Mouse (Mus musculus) G1E (cell line): ENCODE results near the gene Cyp26b1. TPM values are rescaled to one million over a fixed set of nuclear protein-coding genes. Genes with fewer than 3 reads are reported as not detected.

ENCODE experiments used
- ATAC-seq: 2 replicates; pipeline ENCODE4 v1.8.0; 2016; ENCODE audit warnings: mild to moderate bottlenecking; ENCODE audit not compliant: insufficient number of reproducible peaks, poor library complexity, low FRiP score, severe bottlenecking; ENCODE audit errors: extremely low read depth
- DNase-seq: peaks from one replicate; pipeline ENCODE4 v3.0.0; 2012; ENCODE audit warnings: low spot score
- H3K27me3 ChIP-seq: 2 replicates; pipeline ENCODE4 v1.6.1; 2012; ENCODE audit warnings: mild to moderate bottlenecking, low read length, inconsistent platforms; ENCODE audit not compliant: insufficient read depth
- H3K36me3 ChIP-seq: replicated peaks from 2 replicates; pipeline ENCODE3; 2012; ENCODE audit warnings: mild to moderate bottlenecking, inconsistent platforms
- H3K4me1 ChIP-seq: 2 replicates; pipeline ENCODE4 v1.6.1; 2012; ENCODE audit warnings: low read depth, low read length, inconsistent platforms, mixed read lengths; ENCODE audit not compliant: insufficient read depth
- H3K4me3 ChIP-seq: 2 replicates; pipeline ENCODE4 v1.5.1; 2012; ENCODE audit warnings: low read depth, mild to moderate bottlenecking, inconsistent platforms, low read length, moderate library complexity, mixed read lengths
- H3K9me3 ChIP-seq: replicated peaks from 2 replicates; pipeline ENCODE4 v1.6.1; 2012; ENCODE audit warnings: inconsistent platforms
- CTCF ChIP-seq: IDR thresholded peaks from 2 replicates; pipeline ENCODE4 v1.5.1; 2012; ENCODE audit warnings: low read depth, low read length, inconsistent platforms, mixed read lengths
- GATA1 ChIP-seq: IDR thresholded peaks from 2 replicates; pipeline ENCODE4 v1.6.1; 2012; ENCODE audit warnings: borderline replicate concordance, low read length, inconsistent platforms, mixed read lengths
- GATA2 ChIP-seq: IDR thresholded peaks from 2 replicates; pipeline ENCODE4 v1.6.1; 2012; ENCODE audit warnings: low read depth, low read length, inconsistent platforms, borderline replicate concordance
- POLR2AphosphoS5 ChIP-seq: IDR thresholded peaks from 2 replicates; pipeline ENCODE4 v1.6.1; 2012; ENCODE audit warnings: low read depth, low read length, inconsistent platforms; ENCODE audit not compliant: insufficient replicate concordance
- TAL1 ChIP-seq: conservative IDR thresholded peaks from 2 replicates; pipeline ENCODE4 v1.6.1; 2012; ENCODE audit warnings: low read depth, low read length, inconsistent platforms, mixed read lengths
- polyA plus RNA-seq: library from polyadenylated mRNA; stranded (reverse); fragments of >175 nt; gene quantifications from 2 replicates; pipeline ENCODE4 v1.2.3, GENCODE M21; 2012
- total RNA-seq, 2 experiments: library from RNA; stranded (forward) in 1 of 2; stranded (reverse) in 1 of 2; fragments of 200-1000 nt in 1 of 2; fragments of >200 nt in 1 of 2; fragmentation: Nextera tagmentation in 1 of 2; gene quantifications; 2 replicates each; pipeline ENCODE4 v1.2.3; 2014 to 2017

Gene Cyp26b1
- total and polyA plus RNA-seq, 3 experiments, result 0.01 to 0.05 TPM; not detected in 1

- ATAC-seq, result no peak
Observed at GRCm38 (mm10) chr6:84587471-84588101, 6.1 kb downstream of the Cyp26b1 start.

GRCm38 (mm10) chr6:84586551-84587200, 7.0 kb downstream of the Cyp26b1 start:
- ATAC-seq (no peak), DNase-seq (no peak)
- Histone ChIP-seq H3K27me3 (peaks cover 56% of the 10 kb centered on the region), H3K4me3 (no peak overlapping the region), H3K4me1 (no peaks in the 10 kb centered on the region), H3K9me3 (peaks cover 19% of the 10 kb centered on the region), H3K36me3 (no peaks in the 10 kb centered on the region)
- TF ChIP-seq TAL1, result no peak
- TF ChIP-seq POLR2AphosphoS5, result no peak
- TF ChIP-seq GATA2, result no peak
- TF ChIP-seq CTCF, result no peak
- no peak for TF ChIP-seq GATA1

More at GRCm38 (mm10) chr6:84587471-84588101, 6.1 kb downstream of the Cyp26b1 start:
- no peak for TF ChIP-seq TAL1
- TF ChIP-seq GATA2, result no peak
- TF ChIP-seq CTCF, result no peak
- TF ChIP-seq GATA1, result no peak
- no peak for TF ChIP-seq POLR2AphosphoS5
- DNase-seq, result no peak
- Histone ChIP-seq H3K4me1 (no peaks in the 10 kb centered on the region), H3K36me3 (no peaks in the 10 kb centered on the region), H3K27me3 (peaks cover 51% of the 10 kb centered on the region), H3K4me3 (no peak overlapping the region), H3K9me3 (peaks cover 19% of the 10 kb centered on the region)

GRCm38 (mm10) chr6:84585686-84586300, 7.9 kb downstream of the Cyp26b1 start:
- ATAC-seq (no peak), DNase-seq (no peak)
- Histone ChIP-seq H3K27me3 (peaks cover 56% of the 10 kb centered on the region), H3K4me1 (no peaks in the 10 kb centered on the region), H3K36me3 (no peaks in the 10 kb centered on the region), H3K4me3 (no peak overlapping the region), H3K9me3 (peaks cover 19% of the 10 kb centered on the region)
- no peak for TF ChIP-seq CTCF
- TF ChIP-seq GATA2, result no peak
- TF ChIP-seq TAL1, result no peak
- TF ChIP-seq GATA1, result no peak
- no peak for TF ChIP-seq POLR2AphosphoS5

GRCm38 (mm10) chr6:84584783-84585685, 8.7 kb downstream of the Cyp26b1 start:
- no peaks in the 10 kb centered on the region for H3K4me1 ChIP-seq

GRCm38 (mm10) chr6:84583841-84584782, 9.6 kb downstream of the Cyp26b1 start:
- no peak overlapping the region for H3K4me3 ChIP-seq

More at GRCm38 (mm10) chr6:84584783-84585685, 8.7 kb downstream of the Cyp26b1 start:
- no peak for ATAC-seq
- TF ChIP-seq GATA1 (no peak), TAL1 (no peak), POLR2AphosphoS5 (no peak), GATA2 (no peak), CTCF (no peak)
- no peak for DNase-seq
- peaks cover 19% of the 10 kb centered on the region for H3K9me3 ChIP-seq
- peaks cover 59% of the 10 kb centered on the region for H3K27me3 ChIP-seq
- H3K4me3 ChIP-seq, result no peak overlapping the region
- no peaks in the 10 kb centered on the region for H3K36me3 ChIP-seq

More at GRCm38 (mm10) chr6:84583841-84584782, 9.6 kb downstream of the Cyp26b1 start:
- Histone ChIP-seq H3K27me3 (peaks cover 50% of the 10 kb centered on the region), H3K9me3 (peaks cover 19% of the 10 kb centered on the region), H3K36me3 (no peaks in the 10 kb centered on the region), H3K4me1 (no peaks in the 10 kb centered on the region)
- DNase-seq, result no peak
- TF ChIP-seq POLR2AphosphoS5, result no peak
- no peak for TF ChIP-seq GATA2
- no peak for TF ChIP-seq CTCF
- TF ChIP-seq GATA1, result no peak
- no peak for TF ChIP-seq TAL1
- no peak for ATAC-seq
